Mouse (Mus musculus) megakaryocyte, adult 5-6 weeks (primary cell): ENCODE results near the gene Padi1. TPM values are rescaled to one million over a fixed set of nuclear protein-coding genes. Genes with fewer than 3 reads are reported as not detected.

Experiments used
- ATAC-seq: 2 replicates; pipeline ENCODE4 v1.8.0; 2016; ENCODE audit warnings: mild to moderate bottlenecking, inconsistent platforms; ENCODE audit not compliant: poor library complexity, severe bottlenecking
- total RNA-seq, 2 experiments: library from RNA; stranded (forward) in 1 of 2; stranded (reverse) in 1 of 2; fragments of 153-499, 151-499 nt in 1 of 2; fragments of 221-1000, 200-1000 nt in 1 of 2; gene quantifications; 2 replicates each; pipeline versions ENCODE4 v1.2.3 to v1.2.4; 2015 to 2017

The Padi1 gene
- total RNA-seq, 2 experiments from 2014 or later = not detected

- peak; percentile 76 for ATAC-seq
Observed at GRCm38 (mm10) chr4:140868484-140869190, 23.1 kb upstream of the Padi1 start.

GRCm38 (mm10) chr4:140862036-140862650, 16.6 kb upstream of the Padi1 start:
- no peak for ATAC-seq

- ATAC-seq = no peak
Observed at GRCm38 (mm10) chr4:140860767-140861147, 15.2 kb upstream of the Padi1 start.

GRCm38 (mm10) chr4:140860125-140860766, 14.7 kb upstream of the Padi1 start:
- ATAC-seq = peak; percentile 66

GRCm38 (mm10) chr4:140859291-140859690, 13.7 kb upstream of the Padi1 start:
- ATAC-seq = 0 out of 2 replicates have a peak, but pooled peaks have one; percentile 38

GRCm38 (mm10) chr4:140857813-140858212, 12.2 kb upstream of the Padi1 start:
- ATAC-seq = no peak

GRCm38 (mm10) chr4:140857041-140857440, 11.5 kb upstream of the Padi1 start:
- peak; percentile 37 for ATAC-seq

GRCm38 (mm10) chr4:140855151-140855550, 9.6 kb upstream of the Padi1 start:
- no peak for ATAC-seq

- ATAC-seq = 0 out of 2 replicates have a peak, but pooled peaks have one; percentile 10
Observed at GRCm38 (mm10) chr4:140854455-140854864, 8.9 kb upstream of the Padi1 start.

GRCm38 (mm10) chr4:140853626-140854025, 8.0 kb upstream of the Padi1 start:
- no peak for ATAC-seq

- ATAC-seq = no peak
Observed at GRCm38 (mm10) chr4:140849310-140849709, 3.7 kb upstream of the Padi1 start.

- no peak for ATAC-seq
Observed at GRCm38 (mm10) chr4:140844991-140845390, 587 bp downstream of the Padi1 start.

- ATAC-seq = no peak
Observed at GRCm38 (mm10) chr4:140843670-140844280, 1.8 kb downstream of the Padi1 start.

GRCm38 (mm10) chr4:140842909-140843308, 2.7 kb downstream of the Padi1 start:
- ATAC-seq = no peak

- ATAC-seq = no peak
Observed at GRCm38 (mm10) chr4:140837879-140838278, 7.7 kb downstream of the Padi1 start.

- no peak for ATAC-seq
Observed at GRCm38 (mm10) chr4:140836208-140836866, 9.2 kb downstream of the Padi1 start.

- peak; percentile 77 for ATAC-seq
Observed at GRCm38 (mm10) chr4:140835682-140836081, 9.9 kb downstream of the Padi1 start.

GRCm38 (mm10) chr4:140834327-140834934, 11.1 kb downstream of the Padi1 start:
- no peak for ATAC-seq

GRCm38 (mm10) chr4:140832821-140833220, 12.8 kb downstream of the Padi1 start:
- ATAC-seq = no peak

GRCm38 (mm10) chr4:140831808-140832207, 13.8 kb downstream of the Padi1 start:
- ATAC-seq = no peak
